Mouse (Mus musculus) spleen, adult 2 months (tissue): Measurements from ENCODE around the gene Glt8d2. TPM values are rescaled to one million over a fixed set of nuclear protein-coding genes. Genes with fewer than 3 reads are reported as not detected.

Experiments used
- DNase-seq, 2 experiments: peaks; one replicate each; pipeline versions ENCODE4 v3.0.0 to v3.0.0-alpha.2; 2012 to 2021; ENCODE audit warnings: low spot score in 2 of 2, low read depth in 1 of 2
- H3K27ac ChIP-seq: fragments of 200-500 bp; 2 replicates; pipeline ENCODE4 v1.5.1; 2012; ENCODE audit warnings: low read length, inconsistent platforms; ENCODE audit not compliant: insufficient read depth
- H3K27me3 ChIP-seq: fragments of 200-500 bp; 2 replicates; pipeline ENCODE4 v1.6.1; 2012; ENCODE audit warnings: mild to moderate bottlenecking, moderate library complexity, low read length, inconsistent platforms; ENCODE audit not compliant: control insufficient read depth, insufficient read depth
- H3K36me3 ChIP-seq: fragments of 200-500 bp; 2 replicates; pipeline ENCODE4 v1.6.1; 2012; ENCODE audit warnings: mild to moderate bottlenecking, low read length, inconsistent platforms; ENCODE audit not compliant: control insufficient read depth, insufficient read depth
- H3K4me1 ChIP-seq: fragments of 200-500 bp; 2 replicates; pipeline ENCODE4 v1.6.1; 2011; ENCODE audit warnings: inconsistent platforms; ENCODE audit not compliant: control insufficient read depth, insufficient read depth, insufficient read length
- H3K4me3 ChIP-seq: fragments of 200-500 bp; 2 replicates; pipeline ENCODE4 v1.5.1; 2011; ENCODE audit warnings: mild to moderate bottlenecking, inconsistent platforms; ENCODE audit not compliant: insufficient read depth, insufficient read length; ENCODE audit errors: extremely low read depth
- CTCF ChIP-seq: fragments of 200-500 bp; IDR thresholded peaks from 2 replicates; pipeline ENCODE4 v1.5.1; 2011; ENCODE audit warnings: mild to moderate bottlenecking, inconsistent platforms; ENCODE audit not compliant: insufficient read depth, insufficient read length, insufficient replicate concordance; ENCODE audit errors: extremely low read depth
- POLR2A ChIP-seq: fragments of 200-500 bp; IDR thresholded peaks from 2 replicates; pipeline ENCODE4 v1.6.1; 2011; ENCODE audit warnings: low read depth, low read length, inconsistent platforms
- WGBS: fragments of 180-500 bp; shearing (Covaris S2); methylation state at CpG from one replicate; pipeline ENCODE4 v1.1.7; 2018; 5-methylcytosine and 5-hydroxymethylcytosine counted together
- polyA plus RNA-seq: library from polyadenylated mRNA; depleted of rRNA; stranded (reverse); fragments of >200 nt; gene quantifications from 2 replicates; pipeline ENCODE4 v1.2.3, GENCODE M21; 2012

Glt8d2 gene
- polyA plus RNA-seq, 1 experiment: 0.32 TPM

DNA sequence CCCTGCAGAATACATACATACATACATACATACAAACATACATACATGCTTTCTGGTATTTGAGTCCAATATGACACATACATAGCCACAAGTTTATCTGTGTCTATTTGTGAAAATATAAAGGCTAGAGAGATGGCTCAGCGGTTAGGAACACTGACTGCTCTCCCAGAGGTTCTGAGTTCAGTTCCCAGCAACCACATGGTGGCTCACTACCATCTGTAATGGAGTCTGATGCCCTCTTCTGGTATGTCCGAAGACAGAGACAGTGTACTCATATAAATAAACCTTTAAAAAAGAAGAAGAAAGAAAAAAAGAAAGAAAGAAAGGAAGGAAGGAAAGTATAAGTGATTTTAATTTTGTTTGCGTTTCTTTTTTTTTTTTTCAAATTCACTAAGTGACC is 24.5 kb downstream of the Glt8d2 start:
- Histone ChIP-seq H3K4me3 (no peak overlapping the region), H3K27me3 (no peaks in the 10 kb centered on the region), H3K4me1 (peaks cover 5% of the 10 kb centered on the region; the same call in 1 of the 2 replicates), H3K27ac (no peak overlapping the region), H3K36me3 (no peaks in the 10 kb centered on the region)
- DNase-seq: no peak
- WGBS: 67% methylated on average over 3 of the region's 3 CpGs
- TF ChIP-seq CTCF (no peak), POLR2A (no peak)

DNA sequence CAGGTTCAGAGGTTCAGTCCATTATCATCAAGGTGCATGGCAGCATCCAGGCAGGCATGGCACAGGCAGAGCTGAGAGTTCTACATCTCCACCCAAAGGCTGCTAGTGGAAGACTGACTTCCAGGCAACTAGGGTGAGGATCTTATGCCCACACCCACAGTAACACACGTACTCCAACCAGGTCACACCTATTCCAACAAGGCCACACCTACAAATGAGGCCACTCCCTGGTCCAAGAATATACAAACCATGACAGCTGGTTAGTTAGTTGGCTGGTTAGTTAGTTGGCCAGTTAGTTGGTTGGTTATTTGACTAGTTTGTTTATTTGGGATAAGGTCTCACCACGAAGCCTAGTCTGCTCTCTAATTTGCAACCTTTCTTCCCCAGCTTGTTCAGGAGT is 27.2 kb downstream of the Glt8d2 start:
- no peak for DNase-seq
- H3K4me3 ChIP-seq: no peak overlapping the region
- H3K4me1 ChIP-seq: peaks cover 5% of the 10 kb centered on the region; the same call in 1 of the 2 replicates
- TF ChIP-seq POLR2A (no peak), CTCF (no peak)
- no peaks in the 10 kb centered on the region for H3K27me3 ChIP-seq
- H3K27ac ChIP-seq: no peak overlapping the region
- H3K36me3 ChIP-seq: no peaks in the 10 kb centered on the region
- WGBS: 74% methylated on average over 2 of the region's 2 CpGs

DNA sequence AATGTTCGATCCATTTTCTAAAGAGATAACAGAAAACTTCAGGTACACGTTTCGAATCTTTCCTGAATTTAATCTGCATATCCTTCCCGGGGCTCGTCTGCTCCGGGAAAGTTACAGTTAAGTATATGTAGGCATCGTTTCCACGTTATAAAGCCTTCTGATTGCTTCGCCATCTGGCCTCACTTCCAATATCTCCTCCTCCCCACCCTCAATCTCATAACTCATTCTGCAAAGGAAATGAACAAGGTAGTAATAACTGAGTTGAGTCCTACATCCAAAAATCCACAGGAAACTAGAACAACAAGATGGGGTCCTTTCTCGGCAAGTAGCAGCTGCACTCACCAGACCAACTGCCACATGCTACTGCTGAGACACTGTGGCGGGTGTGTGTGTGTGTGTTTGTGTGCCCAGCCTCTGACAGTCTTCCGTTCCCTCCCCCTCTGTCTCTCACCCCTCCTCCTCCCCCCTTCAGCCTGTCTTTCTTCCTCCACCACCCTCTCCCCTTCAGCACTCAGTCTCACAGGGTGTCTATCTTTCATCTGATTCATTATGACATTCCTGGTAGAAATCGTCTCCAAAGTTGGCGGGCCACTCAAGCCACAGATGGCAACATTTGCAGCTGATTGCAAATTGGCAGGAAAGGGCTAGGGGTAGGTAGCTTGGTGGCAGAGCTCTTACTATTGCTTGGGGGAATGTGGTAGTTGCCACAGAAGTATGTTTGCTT is 28.0 kb downstream of the Glt8d2 start:
- Histone ChIP-seq H3K4me3 (no peak overlapping the region; the same call in 1 of the 2 replicates), H3K27me3 (no peaks in the 10 kb centered on the region), H3K36me3 (no peaks in the 10 kb centered on the region), H3K4me1 (peaks cover 5% of the 10 kb centered on the region; the same call in 1 of the 2 replicates), H3K27ac (no peak overlapping the region)
- TF ChIP-seq POLR2A (no peak), CTCF (no peak)
- no peak for DNase-seq
- WGBS: 35% methylated on average over 14 of the region's 14 CpGs

DNA sequence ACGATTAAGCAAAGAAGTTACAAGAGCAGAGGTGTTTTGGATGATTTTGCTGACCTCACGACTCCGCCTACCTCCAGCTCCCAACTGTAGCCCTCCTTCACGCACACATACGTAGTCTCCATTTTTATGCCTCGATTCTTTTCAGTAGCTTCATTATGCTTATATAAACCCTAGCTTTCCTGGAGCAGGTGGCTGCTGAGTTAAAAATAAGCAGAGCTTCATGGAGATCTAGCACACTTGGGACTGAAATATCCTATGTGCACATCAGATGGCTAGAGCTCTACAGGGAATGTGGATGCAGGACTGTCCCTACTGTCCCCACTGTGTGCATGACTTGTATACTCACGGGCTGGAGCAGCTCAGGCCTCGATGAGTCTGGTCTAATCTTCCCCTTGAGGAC is 28.6 kb downstream of the Glt8d2 start:
- no peak for TF ChIP-seq POLR2A
- TF ChIP-seq CTCF: no peak
- Histone ChIP-seq H3K4me1 (peaks cover 5% of the 10 kb centered on the region; the same call in 1 of the 2 replicates), H3K27ac (no peak overlapping the region), H3K36me3 (no peaks in the 10 kb centered on the region), H3K27me3 (no peaks in the 10 kb centered on the region), H3K4me3 (no peak overlapping the region)
- DNase-seq: no peak
- 67% methylated on average over 8 of the region's 8 CpGs for WGBS

DNA sequence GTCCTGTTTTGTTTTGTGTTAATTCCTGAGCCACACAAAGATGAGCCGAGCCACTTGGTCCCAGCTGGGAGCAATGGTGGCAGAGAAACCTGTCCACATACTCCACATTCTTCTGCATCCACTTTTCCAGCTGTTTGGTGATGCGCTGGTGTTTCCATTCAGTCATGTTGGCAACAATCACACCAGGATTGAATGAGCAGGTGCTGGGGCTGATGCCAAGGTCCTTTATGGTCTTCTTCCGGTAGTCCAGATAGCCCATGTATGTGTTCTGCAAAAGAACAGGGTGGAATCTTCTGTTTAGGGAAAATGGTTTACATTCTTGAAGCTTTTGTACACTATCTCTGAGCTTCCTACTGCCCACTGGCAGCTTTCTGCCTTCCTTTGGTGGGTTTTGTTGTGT is 35.9 kb downstream of the Glt8d2 start:
- DNase-seq: no peak
- no peaks in the 10 kb centered on the region for H3K4me1 ChIP-seq
- WGBS: 90% methylated on average over 3 of the region's 3 CpGs
- TF ChIP-seq POLR2A (no peak), CTCF (no peak)
- no peaks in the 10 kb centered on the region for H3K27me3 ChIP-seq
- no peak overlapping the region for H3K27ac ChIP-seq
- H3K4me3 ChIP-seq: no peak overlapping the region
- H3K36me3 ChIP-seq: no peaks in the 10 kb centered on the region; the same call in 1 of the 2 replicates

DNA sequence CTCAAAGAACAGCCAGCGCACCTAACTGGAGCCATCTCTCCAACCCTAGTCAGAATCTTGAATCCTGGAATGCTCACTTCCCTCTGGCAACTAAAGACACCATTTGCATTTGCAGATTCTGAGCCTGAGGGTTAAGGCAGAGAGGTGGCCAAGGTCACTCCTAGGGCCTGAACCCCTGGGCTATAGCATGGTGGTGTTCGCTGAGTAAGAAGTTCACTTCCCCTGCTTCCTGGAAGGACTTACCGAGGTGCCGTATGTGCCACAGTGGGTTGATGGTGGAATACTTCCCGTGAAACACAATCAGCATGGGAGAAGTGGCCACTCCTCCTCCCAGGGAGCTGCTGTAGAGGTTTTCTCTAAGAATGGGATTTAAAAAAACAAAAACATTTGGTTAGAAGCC is 37.8 kb downstream of the Glt8d2 start:
- TF ChIP-seq POLR2A (no peak), CTCF (no peak)
- H3K27ac ChIP-seq: no peak overlapping the region
- WGBS: 84% methylated on average over 5 of the region's 5 CpGs

DNA sequence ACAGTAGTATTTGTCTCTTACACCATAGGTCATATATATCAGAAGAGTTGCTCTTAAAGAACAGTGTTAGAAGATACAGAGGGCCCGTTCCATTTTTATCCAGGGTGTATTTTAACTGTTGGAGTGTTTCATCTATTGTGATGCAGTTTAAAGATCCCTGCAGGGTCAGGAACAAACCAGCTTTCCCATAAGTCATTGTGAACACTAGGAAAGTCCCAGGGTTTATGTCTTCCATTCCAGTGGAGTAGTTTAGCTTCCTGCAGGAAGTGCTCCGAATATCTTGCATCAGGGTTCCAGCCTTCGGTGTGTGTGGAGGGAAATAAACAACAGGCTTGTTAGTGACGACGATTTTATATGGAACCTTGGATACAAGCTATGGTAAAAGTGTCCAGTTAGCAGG is 39.2 kb downstream of the Glt8d2 start:
- no peak for DNase-seq
- Histone ChIP-seq H3K27me3 (no peaks in the 10 kb centered on the region), H3K36me3 (peaks cover 8% of the 10 kb centered on the region), H3K4me3 (no peak overlapping the region), H3K4me1 (no peaks in the 10 kb centered on the region), H3K27ac (no peak overlapping the region)
- WGBS: 84% methylated on average over 5 of the region's 5 CpGs
- TF ChIP-seq CTCF (no peak), POLR2A (no peak)

More for the DNA sequence above, 37.8 kb downstream of the Glt8d2 start:
- no peak for DNase-seq
- H3K4me1 ChIP-seq: no peaks in the 10 kb centered on the region
- no peaks in the 10 kb centered on the region for H3K27me3 ChIP-seq
- H3K4me3 ChIP-seq: no peak overlapping the region
- H3K36me3 ChIP-seq: peaks cover under 1% of the 10 kb centered on the region
